Comparison of ENCODE assay signal across 12 mouse cellular contexts in the genomic region with DNA sequence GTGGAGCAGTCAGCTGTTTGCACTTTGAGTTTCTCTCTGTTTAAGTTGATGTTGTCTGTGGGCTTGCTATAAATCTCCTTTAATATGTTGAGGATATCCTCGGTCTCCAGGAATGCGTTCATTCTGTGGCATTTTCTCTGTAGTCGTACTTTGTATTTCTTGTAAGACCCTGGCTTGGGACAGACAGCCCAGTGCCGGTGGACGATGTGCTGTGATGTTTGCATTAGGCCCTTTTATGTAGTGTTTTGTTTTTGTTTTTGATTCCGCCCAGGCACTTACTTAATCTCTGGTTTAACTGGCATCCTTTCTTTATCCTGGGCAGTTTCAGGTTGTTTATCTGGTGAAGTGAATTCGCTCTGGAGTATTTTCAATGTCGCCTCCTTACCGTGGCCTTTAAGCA. TPM values are rescaled to one million over a fixed set of nuclear protein-coding genes. Genes with fewer than 3 reads are reported as not detected.
DNase-seq lines count a peak whose midpoint lies in the region; ATAC-seq lines count a peak whose summit lies in the region.
"Had no signal": no experiment of that assay in that cellular context is flagged by ENCODE, and none has a peak within 500 bp of the region (broad histone marks: within the 10 kb centered on the region; RNA-seq: fewer than 3 reads in every experiment).

No protein-coding gene starts in this region.

- no peak for DNase-seq in heart, embryonic 10.5 days (ENCODE audit: low spot score)
- DNase-seq in heart, adult 18-20 months = no peak
- DNase-seq in adrenal gland, adult 8-10 months = no peak
- no peak for DNase-seq in right cerebral cortex, adult 18-20 months
- DNase-seq: cerebellum, adult 11 months; kidney, postnatal 4 days; lung, postnatal 10 days had no signal

- peaks cover 5% of the 10 kb centered on the region; the same call in 1 of the 2 replicates for H3K36me3 ChIP-seq in heart, embryonic 10.5 days
- H3K36me3 ChIP-seq in megakaryocyte, embryonic 14.5 days (replicated peaks; ENCODE audit: low read length) = peaks cover 24% of the 10 kb centered on the region
- H3K36me3 ChIP-seq in hindbrain, embryonic 16.5 days (ENCODE audit: control insufficient read depth, insufficient read depth, low read length) = no peaks in the 10 kb centered on the region
- H3K36me3 ChIP-seq in neural tube, embryonic 14.5 days (ENCODE audit: control insufficient read depth, insufficient read depth, low read length) = no peaks in the 10 kb centered on the region

- H3K9ac ChIP-seq in hindbrain, embryonic 16.5 days (ENCODE audit: low read depth, low read length) = peak overlapping the region; percentile 4; the same call in 1 of the 2 replicates
- peak overlapping the region; percentile 34; the same call in 1 of the 2 replicates for H3K9ac ChIP-seq in neural tube, embryonic 14.5 days (replicated peaks; ENCODE audit: low read depth, low read length)

- 24% methylated on average over 9 of the region's 9 CpGs for WGBS in heart, embryonic 10.5 days
- WGBS in hindbrain, embryonic 16.5 days = 23% methylated on average over 9 of the region's 9 CpGs
- whole genome bisulfite sequencing in neural tube, embryonic 14.5 days = 18% methylated on average over 9 of the region's 9 CpGs

- H3K27ac ChIP-seq in heart, embryonic 10.5 days = peak overlapping the region; percentile 82
- H3K27ac ChIP-seq in hindbrain, embryonic 16.5 days (ENCODE audit: low read depth, low read length) = no peak overlapping the region
- H3K27ac ChIP-seq in neural tube, embryonic 14.5 days (ENCODE audit: low read depth, low read length) = peak overlapping the region; percentile 67

- H3K4me2 ChIP-seq in hindbrain, embryonic 16.5 days (ENCODE audit: low read length) = peak overlapping the region; percentile 10; the same call in 1 of the 2 replicates
- peak overlapping the region; percentile 14; the same call in 1 of the 2 replicates for H3K4me2 ChIP-seq in neural tube, embryonic 14.5 days (ENCODE audit: low read depth, low read length)

- H3K4me1 ChIP-seq in heart, embryonic 10.5 days = peaks cover 70% of the 10 kb centered on the region
- H3K4me1 ChIP-seq in megakaryocyte, embryonic 14.5 days = peaks cover 71% of the 10 kb centered on the region
- H3K4me1 ChIP-seq in hindbrain, embryonic 16.5 days (ENCODE audit: control insufficient read depth, insufficient read depth, low read depth, low read length) = peaks cover 28% of the 10 kb centered on the region
- peaks cover 30% of the 10 kb centered on the region for H3K4me1 ChIP-seq in neural tube, embryonic 14.5 days (ENCODE audit: control insufficient read depth, insufficient read depth, low read length)

- peak overlapping the region; percentile 40 for H3K4me3 ChIP-seq in heart, embryonic 10.5 days
- H3K4me3 ChIP-seq in megakaryocyte, embryonic 14.5 days (replicated peaks) = peak overlapping the region; percentile 31
- no peak overlapping the region for H3K4me3 ChIP-seq in hindbrain, embryonic 16.5 days (ENCODE audit: low read length)
- no peak overlapping the region for H3K4me3 ChIP-seq in neural tube, embryonic 14.5 days (ENCODE audit: low read depth, low read length)

- H3K27me3 ChIP-seq in heart, embryonic 10.5 days (ENCODE audit: insufficient read depth, poor library complexity, severe bottlenecking) = no peaks in the 10 kb centered on the region
- H3K27me3 ChIP-seq in megakaryocyte, embryonic 14.5 days (replicated peaks) = no peaks in the 10 kb centered on the region
- no peaks in the 10 kb centered on the region for H3K27me3 ChIP-seq in hindbrain, embryonic 16.5 days (replicated peaks; ENCODE audit: control insufficient read depth, insufficient read depth, low read length)
- H3K27me3 ChIP-seq in neural tube, embryonic 14.5 days (ENCODE audit: control insufficient read depth, insufficient read depth, low read length) = no peaks in the 10 kb centered on the region

- no peak for ATAC-seq in megakaryocyte, adult 5-6 weeks (ENCODE audit: poor library complexity, severe bottlenecking)
- no peak for ATAC-seq in hindbrain, embryonic 16.5 days
- no peak for ATAC-seq in neural tube, embryonic 14.5 days (ENCODE audit: low read depth)
- ATAC-seq: activated CD4-positive, CD25-positive, alpha-beta regulatory T cell, adult 4 months had no signal

- H3K9me3 ChIP-seq in heart, embryonic 10.5 days = no peaks in the 10 kb centered on the region
- H3K9me3 ChIP-seq in megakaryocyte, embryonic 14.5 days = peaks cover 8% of the 10 kb centered on the region; the same call in 1 of the 2 replicates
- H3K9me3 ChIP-seq in hindbrain, embryonic 16.5 days (ENCODE audit: control insufficient read depth, low read length) = no peaks in the 10 kb centered on the region
- H3K9me3 ChIP-seq in neural tube, embryonic 14.5 days (ENCODE audit: control insufficient read depth, low read length) = no peaks in the 10 kb centered on the region

RNA-seq across cellular contexts. Expression of a gene that starts 22.5 kb away (rescaled TPM):
- 14.6 and 16.0 TPM in 2 replicates for polyA plus RNA-seq in heart, embryonic 10.5 days (2016; fragmentation: Nextera tagmentation; extraction: Ambion mirVana)
- total RNA-seq in heart, adult 18-20 months (2021) = 10 to 100 TPM; 27.9 to 28.6 TPM
- 12.2 and 12.4 TPM in 2 replicates for polyA plus RNA-seq in megakaryocyte, embryonic 14.5 days (2012; ENCODE audit: insufficient read depth, low replicate concordance)
- total RNA-seq in megakaryocyte, adult 5-6 weeks (2015) = 11.9 and 15.7 TPM in 2 replicates
- total RNA-seq in megakaryocyte, adult 5-6 weeks (2017) = 10.3 and 13.2 TPM in 2 replicates
- polyA plus RNA-seq in hindbrain, embryonic 16.5 days (2015; fragmentation: Nextera tagmentation; extraction: Ambion mirVana) = 18.6 and 23.0 TPM in 2 replicates
- polyA plus RNA-seq in neural tube, embryonic 14.5 days (2014; fragmentation: Nextera tagmentation; extraction: Ambion mirVana) = 31.4 and 43.6 TPM in 2 replicates
- 10 to 100 TPM; 49.7 to 63.4 (median 59.8) TPM for total RNA-seq in adrenal gland, adult 8-10 months (2022)

Comparison
In these comparisons a context has a peak if more than half of its experiments do, and no peak if none do; other contexts are left out.
1. H3K4me3 ChIP-seq: peak in heart, embryonic 10.5 days (single experiment) and megakaryocyte, embryonic 14.5 days (single experiment); none in hindbrain, embryonic 16.5 days (single experiment) and neural tube, embryonic 14.5 days (single experiment).